Mouse (Mus musculus): ENCODE measurements around the gene Tagln3. TPM values are rescaled to one million over a fixed set of nuclear protein-coding genes. Genes with fewer than 3 reads are reported as not detected.

Gene Tagln3
- polyA plus RNA-seq (2014; fragmentation: Nextera tagmentation; extraction: Ambion mirVana): 4.1 and 5.4 TPM in 2 replicates

GRCm38 (mm10) chr16:45724061-45724741 lies at the start of gene Tagln3:
Gene Tagln3, minus strand, starts transcription at chr16:45724608.
- Histone ChIP-seq H3K4me3 (ENCODE audit: low read depth, low read length) (peak within 1 kb of the TSS; percentile 47), H3K4me1 (replicated peaks; ENCODE audit: control insufficient read depth, insufficient read depth, low read length) (no peaks in the 10 kb centered on the region), H3K9ac (ENCODE audit: low read depth, low read length) (peak within 1 kb of the TSS; percentile 26; the same call in 1 of the 2 replicates), H3K27me3 (replicated peaks; ENCODE audit: control insufficient read depth, insufficient read depth, low read length) (peaks cover 6% of the 10 kb centered on the region; the same call in 1 of the 2 replicates), H3K9me3 (ENCODE audit: control insufficient read depth, low read length) (no peaks in the 10 kb centered on the region), H3K4me2 (peak within 1 kb of the TSS; percentile 79), H3K36me3 (ENCODE audit: control insufficient read depth, insufficient read depth, low read length) (no peaks in the 10 kb centered on the region), H3K27ac (ENCODE audit: low read depth, low read length) (no peak within 1 kb of the TSS)
- WGBS: 6% methylated on average over 30 of the region's 30 CpGs
- 0 out of 2 replicates have a peak, but pooled peaks have one; percentile 34 for ATAC-seq (replicated peaks; ENCODE audit: low FRiP score)
- DNase-seq (ENCODE audit: low spot score): peak; percentile 51

DNA sequence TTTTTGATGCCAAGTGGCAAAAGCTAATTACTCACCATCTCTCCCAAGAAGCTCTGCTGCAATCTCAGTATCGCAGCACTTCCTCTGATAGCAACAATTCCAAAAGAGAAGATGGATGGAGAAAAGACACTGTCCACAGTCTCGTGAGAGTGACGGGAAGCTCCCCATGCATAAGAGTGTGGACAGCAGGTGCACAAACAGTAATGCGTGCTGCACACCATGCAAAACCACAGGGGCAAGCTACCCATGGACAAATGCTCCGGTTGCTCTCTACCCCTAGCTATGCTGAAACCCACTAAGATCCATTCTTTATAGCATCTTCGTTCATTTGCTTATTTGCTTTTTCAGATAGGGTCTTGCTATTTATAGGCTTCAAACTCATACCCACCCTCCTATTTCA lies 46.5 kb upstream of the Tagln3 start:
- no peaks in the 10 kb centered on the region for H3K4me1 ChIP-seq (replicated peaks; ENCODE audit: control insufficient read depth, insufficient read depth, low read length)
- ATAC-seq (replicated peaks; ENCODE audit: low FRiP score) (no peak), DNase-seq (ENCODE audit: low spot score) (no peak)
- H3K9me3 ChIP-seq (ENCODE audit: control insufficient read depth, low read length): no peaks in the 10 kb centered on the region
- WGBS: 93% methylated on average over 6 of the region's 6 CpGs
- no peak overlapping the region for H3K27ac ChIP-seq (ENCODE audit: low read depth, low read length)
- H3K36me3 ChIP-seq (ENCODE audit: control insufficient read depth, insufficient read depth, low read length): peaks cover 3% of the 10 kb centered on the region; the same call in 1 of the 2 replicates
- no peaks in the 10 kb centered on the region for H3K27me3 ChIP-seq (replicated peaks; ENCODE audit: control insufficient read depth, insufficient read depth, low read length)
- no peak overlapping the region for H3K9ac ChIP-seq (ENCODE audit: low read depth, low read length)
- H3K4me3 ChIP-seq (ENCODE audit: low read depth, low read length): no peak overlapping the region
- no peak overlapping the region for H3K4me2 ChIP-seq

- no peak for ATAC-seq (replicated peaks; ENCODE audit: low FRiP score)
- Histone ChIP-seq H3K36me3 (ENCODE audit: control insufficient read depth, insufficient read depth, low read length) (peaks cover 3% of the 10 kb centered on the region; the same call in 1 of the 2 replicates), H3K27ac (ENCODE audit: low read depth, low read length) (no peak overlapping the region), H3K9ac (ENCODE audit: low read depth, low read length) (no peak overlapping the region), H3K4me1 (replicated peaks; ENCODE audit: control insufficient read depth, insufficient read depth, low read length) (no peaks in the 10 kb centered on the region), H3K4me2 (no peak overlapping the region), H3K9me3 (ENCODE audit: control insufficient read depth, low read length) (no peaks in the 10 kb centered on the region), H3K4me3 (ENCODE audit: low read depth, low read length) (no peak overlapping the region), H3K27me3 (replicated peaks; ENCODE audit: control insufficient read depth, insufficient read depth, low read length) (no peaks in the 10 kb centered on the region)
- WGBS: 81% methylated on average over 10 of the region's 10 CpGs
- DNase-seq (ENCODE audit: low spot score): no peak
Observed at GRCm38 (mm10) chr16:45767853-45768640, 43.6 kb upstream of the Tagln3 start.

- H3K27ac ChIP-seq (ENCODE audit: low read depth, low read length): no peak overlapping the region
Observed at GRCm38 (mm10) chr16:45767434-45767833, 43.0 kb upstream of the Tagln3 start.

DNA sequence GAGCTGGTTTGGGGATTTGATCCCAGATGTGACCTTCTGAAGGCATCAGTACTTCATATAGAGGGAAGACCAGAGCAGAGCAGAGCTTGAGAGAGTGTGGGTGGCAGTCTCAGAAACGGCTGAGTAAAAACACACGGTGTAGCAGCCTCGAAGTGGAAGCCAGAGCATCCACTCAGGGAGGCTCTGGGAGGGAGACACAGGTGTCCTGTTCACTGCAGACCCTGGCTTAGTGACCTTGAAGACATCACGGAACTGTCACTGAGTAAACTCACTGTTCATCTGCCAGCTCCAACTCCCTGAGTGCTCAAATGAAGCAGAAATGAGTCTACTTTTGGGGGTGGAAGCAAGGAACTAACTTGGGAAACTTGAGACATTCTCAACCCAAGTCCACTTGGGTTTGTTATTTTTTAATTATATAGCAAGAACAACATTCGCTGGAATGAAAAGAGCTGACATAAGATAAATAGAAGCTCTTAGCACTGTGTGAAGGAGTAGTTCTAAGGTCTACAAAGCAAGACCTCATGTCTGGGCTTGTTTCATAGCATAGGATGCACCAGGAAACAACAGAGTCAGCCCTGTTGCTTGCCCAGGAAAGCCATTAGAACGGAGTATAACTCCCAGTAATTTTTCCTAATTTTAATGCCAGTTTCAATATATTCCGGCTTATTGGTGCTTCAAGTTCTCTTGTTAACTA lies 41.5 kb upstream of the Tagln3 start:
- Histone ChIP-seq H3K36me3 (ENCODE audit: control insufficient read depth, insufficient read depth, low read length) (no peaks in the 10 kb centered on the region; the same call in 1 of the 2 replicates), H3K27ac (ENCODE audit: low read depth, low read length) (no peak overlapping the region), H3K9me3 (ENCODE audit: control insufficient read depth, low read length) (no peaks in the 10 kb centered on the region), H3K4me3 (ENCODE audit: low read depth, low read length) (no peak overlapping the region), H3K27me3 (replicated peaks; ENCODE audit: control insufficient read depth, insufficient read depth, low read length) (no peaks in the 10 kb centered on the region), H3K4me2 (no peak overlapping the region), H3K4me1 (replicated peaks; ENCODE audit: control insufficient read depth, insufficient read depth, low read length) (no peaks in the 10 kb centered on the region), H3K9ac (ENCODE audit: low read depth, low read length) (no peak overlapping the region)
- no peak for DNase-seq (ENCODE audit: low spot score)
- 78% methylated on average over 7 of the region's 7 CpGs for WGBS
- ATAC-seq (replicated peaks; ENCODE audit: low FRiP score): no peak

More at GRCm38 (mm10) chr16:45767434-45767833, 43.0 kb upstream of the Tagln3 start:
- H3K4me2 ChIP-seq: no peak overlapping the region
- H3K9ac ChIP-seq (ENCODE audit: low read depth, low read length): no peak overlapping the region
- H3K4me3 ChIP-seq (ENCODE audit: low read depth, low read length): no peak overlapping the region
- ATAC-seq (replicated peaks; ENCODE audit: low FRiP score) (no peak), DNase-seq (ENCODE audit: low spot score) (no peak)
- WGBS: 77% methylated on average over 4 of the region's 4 CpGs
- H3K36me3 ChIP-seq (ENCODE audit: control insufficient read depth, insufficient read depth, low read length): peaks cover 3% of the 10 kb centered on the region; the same call in 1 of the 2 replicates
- no peaks in the 10 kb centered on the region for H3K27me3 ChIP-seq (replicated peaks; ENCODE audit: control insufficient read depth, insufficient read depth, low read length)
- no peaks in the 10 kb centered on the region for H3K9me3 ChIP-seq (ENCODE audit: control insufficient read depth, low read length)
- no peaks in the 10 kb centered on the region for H3K4me1 ChIP-seq (replicated peaks; ENCODE audit: control insufficient read depth, insufficient read depth, low read length)

DNA sequence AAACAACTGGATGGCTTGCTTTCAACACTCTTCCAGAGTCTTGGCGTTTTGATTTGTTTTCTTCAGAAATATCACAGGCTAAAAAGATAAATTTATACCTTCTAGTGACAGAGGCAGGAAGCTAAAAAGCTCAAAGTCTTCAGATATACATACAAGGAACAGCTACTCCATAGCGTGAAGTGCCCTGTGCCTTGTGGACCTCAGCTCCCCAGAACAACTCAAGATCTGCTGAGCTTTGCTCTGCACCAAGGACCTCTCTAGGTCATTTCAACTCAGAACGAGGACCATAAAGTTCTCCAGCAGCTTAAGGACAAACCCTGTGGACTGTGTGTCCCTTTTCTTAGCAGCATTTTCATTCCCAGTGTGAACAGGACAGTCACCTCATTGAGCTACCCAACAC lies 40.7 kb upstream of the Tagln3 start:
- no peak for ATAC-seq (replicated peaks; ENCODE audit: low FRiP score)

DNA sequence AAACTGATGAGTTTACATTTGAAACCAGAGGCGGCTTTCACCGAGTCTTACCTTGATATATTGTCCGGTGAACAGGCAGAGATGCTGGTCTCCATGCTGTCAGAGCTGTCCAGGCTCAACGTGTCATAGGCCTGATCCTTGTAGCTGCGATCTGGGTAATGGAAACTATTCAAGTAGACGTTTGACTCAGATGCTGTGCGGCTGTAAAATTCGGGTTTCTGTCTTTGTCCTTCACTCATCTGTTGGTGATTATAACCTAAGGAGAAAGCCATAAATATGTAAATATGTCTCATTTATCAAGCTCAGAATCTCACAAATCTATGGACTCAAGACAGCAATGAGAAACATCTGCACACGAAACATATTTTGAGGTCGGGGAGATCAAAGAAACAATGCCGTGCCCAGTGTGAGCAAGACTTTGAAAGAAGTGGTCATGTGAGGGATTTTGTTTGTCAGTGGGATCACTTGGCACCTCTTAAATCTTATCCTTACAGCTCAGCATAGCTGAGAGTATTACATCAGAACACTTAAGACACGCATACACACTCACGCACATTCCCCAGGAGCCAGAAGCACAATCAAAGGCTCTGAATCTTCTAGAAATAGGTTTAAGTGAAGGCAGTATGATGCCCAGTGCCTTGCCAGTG lies 38.6 kb upstream of the Tagln3 start:
- H3K9ac ChIP-seq (ENCODE audit: low read depth, low read length): no peak overlapping the region
- H3K36me3 ChIP-seq (ENCODE audit: control insufficient read depth, insufficient read depth, low read length): no peaks in the 10 kb centered on the region
- ATAC-seq (replicated peaks; ENCODE audit: low FRiP score) (no peak), DNase-seq (ENCODE audit: low spot score) (no peak)
- no peaks in the 10 kb centered on the region for H3K4me1 ChIP-seq (replicated peaks; ENCODE audit: control insufficient read depth, insufficient read depth, low read length)
- WGBS: 76% methylated on average over 13 of the region's 13 CpGs
- no peaks in the 10 kb centered on the region for H3K27me3 ChIP-seq (replicated peaks; ENCODE audit: control insufficient read depth, insufficient read depth, low read length)
- no peak overlapping the region for H3K27ac ChIP-seq (ENCODE audit: low read depth, low read length)
- no peaks in the 10 kb centered on the region for H3K9me3 ChIP-seq (ENCODE audit: control insufficient read depth, low read length)
- H3K4me3 ChIP-seq (ENCODE audit: low read depth, low read length): no peak overlapping the region
- H3K4me2 ChIP-seq: no peak overlapping the region

More for the DNA sequence above, 40.7 kb upstream of the Tagln3 start:
- 82% methylated on average over 3 of the region's 3 CpGs for WGBS
- no peaks in the 10 kb centered on the region; the same call in 1 of the 2 replicates for H3K36me3 ChIP-seq (ENCODE audit: control insufficient read depth, insufficient read depth, low read length)
- no peaks in the 10 kb centered on the region for H3K27me3 ChIP-seq (replicated peaks; ENCODE audit: control insufficient read depth, insufficient read depth, low read length)
- no peak overlapping the region for H3K9ac ChIP-seq (ENCODE audit: low read depth, low read length)
- DNase-seq (ENCODE audit: low spot score): no peak
- no peak overlapping the region for H3K4me3 ChIP-seq (ENCODE audit: low read depth, low read length)
- H3K9me3 ChIP-seq (ENCODE audit: control insufficient read depth, low read length): no peaks in the 10 kb centered on the region
- no peak overlapping the region for H3K27ac ChIP-seq (ENCODE audit: low read depth, low read length)
- no peaks in the 10 kb centered on the region for H3K4me1 ChIP-seq (replicated peaks; ENCODE audit: control insufficient read depth, insufficient read depth, low read length)
- no peak overlapping the region for H3K4me2 ChIP-seq

- Histone ChIP-seq H3K9ac (ENCODE audit: low read depth, low read length) (no peak overlapping the region), H3K9me3 (ENCODE audit: control insufficient read depth, low read length) (no peaks in the 10 kb centered on the region), H3K4me1 (replicated peaks; ENCODE audit: control insufficient read depth, insufficient read depth, low read length) (no peaks in the 10 kb centered on the region), H3K36me3 (ENCODE audit: control insufficient read depth, insufficient read depth, low read length) (0 out of 2 replicates have a peak, but pooled peaks cover 2% of the 10 kb centered on the region), H3K27me3 (replicated peaks; ENCODE audit: control insufficient read depth, insufficient read depth, low read length) (no peaks in the 10 kb centered on the region), H3K4me3 (ENCODE audit: low read depth, low read length) (no peak overlapping the region), H3K27ac (ENCODE audit: low read depth, low read length) (no peak overlapping the region), H3K4me2 (no peak overlapping the region)
- WGBS: 66% methylated on average over 1 of the region's 1 CpGs
- no peak for DNase-seq (ENCODE audit: low spot score)
- no peak for ATAC-seq (replicated peaks; ENCODE audit: low FRiP score)
Observed at GRCm38 (mm10) chr16:45761425-45761824, 37.0 kb upstream of the Tagln3 start.
